Mouse (Mus musculus) layer of hippocampus, postnatal 25 days (tissue): ENCODE results near the gene Ugt2b35. TPM values are rescaled to one million over a fixed set of nuclear protein-coding genes. Genes with fewer than 3 reads are reported as not detected.
"Not testable (repeated sequence)": the region's sequence is repeated elsewhere in the genome, so short reads cannot be mapped to it uniquely, and the experiment has no call there.

Experiments
- DNase-seq, 2 experiments: peaks; one replicate each; pipeline ENCODE4 v3.0.0; 2022; ENCODE audit warnings: mixed read lengths in 2 of 2, low spot score in 1 of 2; ENCODE audit errors: extremely low spot score in 1 of 2
- total RNA-seq, 2 experiments: library from RNA; stranded (reverse); gene quantifications; 2 replicates each; pipeline ENCODE4 v1.2.3; 2021

Ugt2b35 gene
- not detected for total RNA-seq

DNA sequence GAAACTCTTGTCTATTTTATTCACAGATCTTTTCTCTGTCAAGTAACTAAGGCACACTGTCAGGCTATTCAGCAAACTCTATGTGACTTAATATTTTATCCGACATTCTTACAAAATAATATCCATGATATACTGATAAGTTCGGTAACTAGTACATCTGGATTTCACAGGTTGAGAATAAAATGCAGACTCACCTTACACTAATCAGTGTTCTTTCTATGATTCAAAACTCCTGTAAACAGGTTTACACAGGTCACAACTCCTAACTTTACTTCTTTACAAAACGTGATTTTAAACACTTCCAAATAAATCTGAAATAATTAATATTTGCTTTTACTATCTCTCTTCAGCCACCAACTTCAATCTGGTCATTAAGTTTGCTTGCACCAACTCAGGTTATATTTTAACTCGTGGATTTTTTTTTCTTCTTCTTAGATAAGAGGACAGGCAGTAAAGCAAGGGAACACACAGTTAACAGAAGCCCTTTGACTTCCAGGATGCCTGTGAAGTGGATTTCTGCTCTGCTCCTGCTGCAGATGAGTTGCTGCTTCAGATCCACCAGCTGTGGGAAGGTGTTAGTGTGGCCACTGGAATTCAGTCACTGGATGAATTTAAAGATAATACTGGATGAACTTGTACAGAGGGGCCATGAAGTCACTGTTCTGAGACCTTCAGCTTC is at the start of gene Ugt2b35:
Ugt2b35 (plus strand) TSS at position 466 of the 679 bp plus-strand sequence.
- no peak for DNase-seq

DNA sequence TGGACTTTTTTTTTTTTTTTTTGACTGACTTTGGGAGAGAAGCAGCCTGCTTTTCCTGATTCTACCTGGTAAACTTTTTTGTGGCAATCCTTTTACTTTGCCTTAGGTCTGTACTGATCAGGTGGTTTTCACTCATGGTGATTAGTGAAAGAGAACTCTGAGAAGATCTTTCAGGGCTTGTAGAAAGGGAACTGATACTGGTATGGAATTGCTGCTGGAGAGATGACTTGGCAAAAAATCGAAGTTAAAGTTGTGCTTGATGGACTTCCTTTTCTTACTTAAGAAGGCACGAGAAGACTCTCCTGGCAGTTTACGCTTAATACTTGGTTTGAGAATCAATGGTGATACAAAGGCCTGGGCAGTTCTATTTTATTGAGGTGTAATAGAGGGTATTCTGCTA is 40.2 kb upstream of the Ugt2b35 start:
- no peak for DNase-seq

DNA sequence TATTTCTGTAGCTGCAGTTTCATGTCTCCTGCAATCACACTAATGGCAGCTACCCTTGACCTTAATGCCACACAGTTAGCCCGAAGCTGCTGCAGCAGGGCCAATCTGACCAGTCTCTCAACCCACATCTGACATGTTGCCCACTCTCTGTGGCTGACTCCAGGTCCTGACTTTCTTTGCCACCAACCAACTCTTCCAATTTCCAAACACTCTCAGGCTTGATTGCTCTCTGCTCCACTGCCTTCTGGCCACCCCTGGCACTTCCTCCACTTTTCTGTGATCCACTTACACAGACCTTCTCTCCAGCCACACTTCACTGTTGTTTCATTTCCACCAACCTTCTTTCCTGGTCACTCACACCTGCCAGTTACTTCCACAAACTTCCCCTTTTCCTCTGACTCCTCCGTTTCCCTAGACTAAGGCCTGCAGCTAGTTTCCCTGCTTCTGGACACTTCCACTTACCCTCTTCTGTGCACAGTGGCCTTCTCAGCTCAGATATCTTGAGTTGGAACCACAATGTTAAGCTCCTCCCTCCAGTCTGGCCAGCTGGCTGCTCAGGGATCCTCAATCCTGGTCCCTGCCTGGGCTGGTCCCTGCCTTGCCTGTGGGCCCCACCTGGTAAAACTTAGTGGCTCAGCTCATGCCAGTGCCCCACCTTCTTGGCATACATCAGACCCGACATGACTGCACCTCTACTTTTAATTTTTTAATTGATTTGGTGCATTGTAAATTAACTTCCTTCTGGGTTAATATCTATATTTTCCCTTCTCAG is 38.9 kb upstream of the Ugt2b35 start:
- DNase-seq, result no peak

DNA sequence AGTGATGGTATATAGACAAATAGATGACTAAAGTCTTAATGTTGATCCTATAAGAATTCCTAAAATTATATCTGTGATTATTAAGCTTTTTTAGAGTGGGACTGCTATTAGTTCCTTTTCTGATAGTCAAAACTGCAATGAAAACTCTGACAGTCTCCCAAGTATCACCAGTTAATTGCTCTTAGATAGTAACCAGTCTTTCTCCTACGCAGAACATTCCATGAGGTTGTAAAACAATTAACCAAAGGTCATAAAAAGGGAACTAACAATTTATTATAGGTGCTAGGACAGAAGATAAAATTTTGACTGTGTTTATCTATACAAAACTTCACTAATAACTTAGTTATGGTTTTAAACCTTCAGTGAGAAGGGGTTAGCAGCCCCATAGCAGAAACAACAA is 37.8 kb upstream of the Ugt2b35 start:
- DNase-seq, result not testable (repeated sequence)

DNA sequence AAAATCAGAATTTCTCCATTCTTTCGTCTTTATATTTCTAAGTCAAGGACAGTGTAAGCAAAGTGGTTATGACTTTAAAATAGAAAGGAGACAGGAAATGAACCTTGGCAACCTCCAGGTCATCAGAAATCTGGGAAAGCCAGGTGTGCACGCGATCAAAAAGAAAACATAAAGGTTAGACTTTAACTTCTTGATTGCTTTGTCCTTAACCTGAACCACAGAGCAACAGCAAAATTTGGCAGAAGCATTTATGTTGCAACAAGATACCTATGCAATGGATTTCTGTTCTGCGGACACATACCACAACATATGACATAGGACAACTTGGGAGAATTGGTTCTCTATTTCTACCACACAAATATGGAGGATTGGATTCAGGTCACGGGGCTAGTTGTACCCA is 33.4 kb upstream of the Ugt2b35 start:
- DNase-seq, result not testable (repeated sequence)

DNA sequence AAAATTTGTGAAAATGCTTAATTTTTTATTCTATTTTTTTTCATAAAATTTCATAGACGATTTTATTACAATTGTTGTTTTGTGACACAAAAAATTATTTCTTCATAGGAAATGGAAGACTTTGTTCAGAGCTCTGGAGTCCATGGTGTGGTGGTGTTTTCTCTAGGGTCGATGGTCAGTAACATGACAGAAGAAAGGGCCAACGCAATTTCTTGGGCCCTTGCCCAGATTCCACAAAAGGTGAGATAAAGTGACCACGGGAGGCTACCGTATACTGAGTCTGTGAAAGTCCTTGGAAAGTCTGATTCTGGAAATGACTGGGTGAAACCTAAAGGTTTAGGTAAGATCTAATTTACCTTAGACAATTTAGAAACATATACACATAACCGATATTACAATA is 4.1 kb downstream of the Ugt2b35 start:
- no peak for DNase-seq

DNA sequence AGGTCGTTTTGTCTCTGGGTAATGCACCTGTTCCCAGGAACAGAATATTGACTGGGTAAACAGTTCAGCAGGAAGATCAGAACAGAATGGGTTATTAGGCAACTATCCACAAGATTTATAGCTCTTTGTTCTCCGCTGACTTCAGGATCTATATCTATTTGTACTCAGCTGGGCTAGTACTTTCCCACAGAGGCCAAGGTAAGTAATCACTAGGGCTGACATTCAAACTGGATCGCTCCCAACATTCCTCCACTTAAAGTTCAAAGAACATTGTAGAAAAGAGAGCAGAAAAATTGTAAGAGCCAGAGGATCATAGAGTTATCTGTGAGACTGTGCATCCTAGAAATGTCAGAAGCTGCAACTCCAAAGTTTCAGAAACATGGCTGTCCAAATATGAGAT is 14.8 kb downstream of the Ugt2b35 start:
- DNase-seq, result no peak

DNA sequence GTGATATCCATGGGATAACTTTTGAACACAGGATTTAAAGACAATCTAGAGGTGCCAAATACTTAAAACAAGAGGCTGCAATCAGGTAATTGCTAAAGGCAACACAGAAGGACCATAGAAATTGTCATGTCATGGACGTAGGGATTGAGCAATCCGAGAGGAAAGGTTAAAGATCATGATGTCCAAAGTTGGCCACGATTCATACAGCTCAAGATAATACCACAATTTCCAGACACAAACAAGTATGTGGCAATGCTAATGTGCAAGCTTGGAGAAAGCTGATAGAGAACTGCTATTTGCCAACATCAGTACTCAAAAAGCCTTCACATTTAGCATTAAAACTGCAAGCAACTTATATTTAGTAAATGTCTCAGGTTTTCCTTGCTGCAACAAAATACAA is 26.7 kb downstream of the Ugt2b35 start:
- no peak for DNase-seq

DNA sequence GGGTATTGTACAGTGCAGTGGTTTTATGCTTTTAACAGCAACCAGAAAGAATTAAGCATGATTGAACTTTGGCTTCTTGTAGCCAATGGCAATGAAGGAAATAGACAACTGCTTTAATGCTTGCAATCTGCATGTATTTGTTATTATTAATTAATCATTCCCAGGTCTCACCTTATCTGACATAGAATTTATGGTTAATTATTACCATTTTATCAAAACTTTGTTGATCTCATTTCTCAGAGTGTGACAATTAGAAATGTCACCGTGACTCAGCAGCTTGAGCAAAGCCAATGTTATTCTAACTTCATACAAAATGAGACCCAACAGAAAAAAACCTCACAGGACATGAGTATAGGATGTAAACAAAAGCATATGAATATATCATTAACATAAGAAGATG is 30.0 kb downstream of the Ugt2b35 start:
- no peak for DNase-seq

Other genes with a start within 250 kb of the Ugt2b35 start
- 10 to 100 TPM; 53.6 to 59.6 TPM for gene Ythdc1, start 196.6 kb upstream of the Ugt2b35 start, total RNA-seq
- gene Ugt2b34, start 93.9 kb upstream of the Ugt2b35 start, total RNA-seq, result not detected
- gene Ugt2b1, start 74.3 kb upstream of the Ugt2b35 start, total RNA-seq, result not detected
- not detected for gene Ugt2b36, start 91.7 kb downstream of the Ugt2b35 start, total RNA-seq
- gene Ugt2b5, start 139.5 kb downstream of the Ugt2b35 start, total RNA-seq, result not detected